Mouse (Mus musculus) embryonic fibroblast, embryonic 13.5 days (primary cell): ENCODE measurements at regions not wholly inside any gene's neighbourhood (a gene's known extent, or its start where the extent isn't known, plus 50 kb on each side); places are given as distances from the start of the nearest gene placed in this dataset.

Source experiments
- H3K27ac ChIP-seq: 2 replicates; pipeline ENCODE4 v1.5.1; 2012; ENCODE audit warnings: low read length, control low read depth, inconsistent platforms; ENCODE audit not compliant: insufficient read depth
- H3K4me1 ChIP-seq: 2 replicates; pipeline ENCODE4 v1.6.1; 2011; ENCODE audit warnings: low read length; ENCODE audit not compliant: control insufficient read depth, insufficient read depth
- H3K4me3 ChIP-seq: 2 replicates; pipeline ENCODE4 v1.5.1; 2011; ENCODE audit warnings: mild to moderate bottlenecking, control low read depth, low read length; ENCODE audit not compliant: insufficient read depth
- CTCF ChIP-seq: IDR thresholded peaks from 2 replicates; pipeline ENCODE4 v1.5.1; 2011; ENCODE audit warnings: mild to moderate bottlenecking, control low read depth, low read length, moderate library complexity, borderline replicate concordance; ENCODE audit not compliant: insufficient read depth
- POLR2A ChIP-seq: IDR thresholded peaks from 2 replicates; pipeline ENCODE4 v1.6.1; 2011; ENCODE audit warnings: low read depth, mild to moderate bottlenecking, control low read depth, low read length, moderate library complexity

DNA sequence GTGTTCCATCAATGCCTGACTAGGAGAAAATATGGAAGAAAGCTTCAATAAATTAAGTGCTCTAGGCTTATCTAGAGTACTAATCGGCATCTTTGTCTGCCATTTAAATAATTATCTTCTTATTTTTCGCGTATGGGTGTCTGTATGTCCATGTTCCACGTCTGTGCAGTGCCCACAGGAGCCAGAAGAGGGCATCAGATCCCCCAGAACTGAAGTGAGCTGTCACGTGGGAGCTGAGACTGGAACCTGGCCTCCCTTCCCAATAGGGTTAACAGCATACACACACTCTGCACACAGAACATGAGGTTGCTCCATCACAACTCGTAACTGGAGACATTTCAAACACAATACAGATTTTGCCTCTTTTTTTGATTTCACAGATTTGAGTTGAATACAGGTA, 143.4 kb upstream of the Wdfy3 start:
- no peak for TF ChIP-seq POLR2A
- TF ChIP-seq CTCF: peak; percentile 48; the same call in 1 of the 2 replicates
- H3K27ac ChIP-seq: no peak overlapping the region
- H3K4me1 ChIP-seq: no peaks in the 10 kb centered on the region
- H3K4me3 ChIP-seq: no peak overlapping the region

DNA sequence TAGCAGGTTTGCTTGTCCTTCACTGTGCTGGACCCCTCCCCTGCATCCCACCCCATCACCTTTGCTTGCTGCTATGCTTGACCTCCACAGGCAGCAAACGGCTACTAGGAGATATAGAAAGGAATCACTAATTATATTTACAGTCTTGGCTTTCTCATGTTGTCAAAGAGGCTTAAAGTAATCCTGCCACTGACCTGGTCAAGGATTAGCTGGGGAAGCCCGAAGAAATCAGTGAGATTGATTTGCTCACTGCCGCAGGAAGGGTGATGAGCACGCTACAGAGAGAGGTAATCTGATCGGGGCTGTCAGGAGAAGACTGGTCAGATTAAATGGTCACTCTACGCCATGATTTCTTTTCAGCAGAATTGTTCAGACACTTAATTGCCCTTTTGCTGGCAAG, 157.4 kb upstream of the Wdfy3 start:
- Histone ChIP-seq H3K4me3 (no peak overlapping the region), H3K27ac (no peak overlapping the region)
- TF ChIP-seq CTCF (no peak), POLR2A (no peak)

DNA sequence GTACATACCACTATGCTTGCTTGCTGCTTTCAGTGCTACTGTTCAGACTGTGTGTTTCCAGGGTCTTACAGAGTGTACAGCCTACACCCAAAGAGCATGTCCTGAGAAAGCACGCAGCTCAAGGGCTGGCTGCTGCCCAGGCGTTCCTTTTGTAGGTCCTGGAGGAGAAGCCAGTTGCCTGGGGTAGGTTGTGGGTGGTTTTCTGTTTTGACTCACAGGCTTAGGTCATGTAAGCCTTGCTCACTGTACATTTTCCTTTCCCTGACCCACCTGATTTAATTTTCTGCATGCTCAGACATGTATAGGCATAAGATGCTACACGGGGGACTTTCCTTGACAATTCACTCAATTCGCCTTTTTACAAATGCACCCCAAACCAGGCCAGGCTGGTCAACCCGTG, 172.9 kb upstream of the Wdfy3 start:
- no peak overlapping the region for H3K4me3 ChIP-seq
- no peak for TF ChIP-seq CTCF
- no peak for TF ChIP-seq POLR2A

More for the DNA sequence above, 157.4 kb upstream of the Wdfy3 start:
- H3K4me1 ChIP-seq: no peaks in the 10 kb centered on the region

DNA sequence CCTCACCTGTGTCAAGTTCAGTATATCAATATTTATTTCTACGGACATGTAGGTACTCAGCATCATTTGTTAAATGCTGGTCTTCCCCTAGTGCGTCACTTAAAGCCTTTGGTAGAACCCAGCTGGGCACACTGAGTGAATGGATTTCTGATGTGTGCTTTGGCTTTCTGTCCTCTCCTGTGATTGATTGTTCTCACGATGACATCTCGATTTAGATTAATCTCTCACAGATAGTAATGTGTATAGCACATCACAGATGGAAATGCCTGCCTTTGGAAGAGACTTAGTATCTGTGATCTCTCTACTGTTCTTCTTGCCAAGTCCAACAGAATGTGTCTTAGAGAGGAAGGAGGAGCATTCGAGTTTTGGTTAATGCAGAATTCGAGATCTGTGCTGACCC, 175.0 kb upstream of the Wdfy3 start:
- no peak for TF ChIP-seq CTCF
- TF ChIP-seq POLR2A: no peak

More for the DNA sequence above, 172.9 kb upstream of the Wdfy3 start:
- H3K27ac ChIP-seq: no peak overlapping the region
- H3K4me1 ChIP-seq: no peaks in the 10 kb centered on the region

DNA sequence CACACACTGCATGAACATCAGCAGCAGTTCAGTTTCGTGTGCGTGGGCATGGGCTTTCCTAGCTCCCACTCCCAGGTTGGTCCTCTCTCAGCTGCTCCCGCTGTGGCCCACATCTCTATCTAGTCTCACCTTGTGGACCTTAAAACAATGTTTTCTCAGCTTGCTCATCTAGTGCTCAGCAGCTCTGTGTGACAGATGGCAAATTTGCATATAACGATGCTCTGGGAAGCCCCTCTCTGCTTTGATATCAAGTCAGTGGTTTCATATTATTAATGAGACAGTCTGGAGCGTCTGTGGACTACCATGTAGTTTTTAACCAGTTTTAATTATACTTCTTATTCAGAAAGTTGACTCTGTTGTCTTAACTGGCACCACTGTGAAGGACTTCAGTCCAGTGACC, 179.0 kb upstream of the Wdfy3 start:
- Histone ChIP-seq H3K27ac (no peak overlapping the region), H3K4me3 (no peak overlapping the region), H3K4me1 (no peaks in the 10 kb centered on the region)
- TF ChIP-seq POLR2A (no peak), CTCF (no peak)

More for the DNA sequence above, 175.0 kb upstream of the Wdfy3 start:
- Histone ChIP-seq H3K27ac (no peak overlapping the region), H3K4me3 (no peak overlapping the region), H3K4me1 (no peaks in the 10 kb centered on the region)

DNA sequence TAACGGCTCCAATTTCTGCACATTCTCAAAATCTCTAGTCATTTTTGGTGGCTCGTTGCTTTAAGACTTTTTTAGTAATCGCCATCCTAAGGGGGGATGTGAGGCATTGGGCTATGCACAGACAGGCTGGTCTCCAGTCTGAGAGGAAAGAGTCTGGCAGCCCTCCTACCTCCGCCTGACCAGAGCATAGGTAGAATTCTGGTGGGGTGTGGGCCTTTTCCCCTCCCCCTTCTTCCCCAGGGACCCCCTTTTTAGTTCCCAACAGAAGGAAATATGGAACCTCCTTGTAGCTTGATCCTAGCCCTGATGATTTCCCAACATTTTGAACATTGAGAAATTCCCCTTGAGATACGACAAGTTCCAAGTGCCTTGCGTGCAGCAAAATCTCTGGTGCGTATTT, 181.4 kb upstream of the Wdfy3 start:
- no peaks in the 10 kb centered on the region for H3K4me1 ChIP-seq
- no peak overlapping the region for H3K4me3 ChIP-seq
- H3K27ac ChIP-seq: no peak overlapping the region
- TF ChIP-seq CTCF (no peak), POLR2A (no peak)

DNA sequence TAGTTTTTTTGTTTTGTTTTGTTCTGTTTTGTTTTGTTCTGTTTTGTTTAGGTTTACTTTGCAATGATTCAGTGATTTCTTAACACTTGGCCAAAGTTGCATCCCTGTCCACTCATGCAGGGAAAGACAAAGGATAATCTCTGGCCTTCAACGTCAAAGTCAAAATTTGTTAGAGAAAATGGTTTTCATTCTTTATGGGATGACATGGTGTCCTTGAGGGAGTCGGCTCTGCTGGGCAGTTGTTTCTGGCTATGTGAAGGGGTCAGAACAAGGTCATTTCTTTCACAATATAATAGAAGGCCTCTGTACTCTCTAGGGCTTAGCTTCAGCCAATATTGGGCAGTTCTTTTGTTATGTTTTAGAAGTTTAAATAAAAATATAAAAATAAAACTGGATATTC, 184.1 kb upstream of the Wdfy3 start:
- H3K4me1 ChIP-seq: no peaks in the 10 kb centered on the region
- H3K27ac ChIP-seq: no peak overlapping the region
- TF ChIP-seq POLR2A (no peak), CTCF (no peak)
- H3K4me3 ChIP-seq: no peak overlapping the region

DNA sequence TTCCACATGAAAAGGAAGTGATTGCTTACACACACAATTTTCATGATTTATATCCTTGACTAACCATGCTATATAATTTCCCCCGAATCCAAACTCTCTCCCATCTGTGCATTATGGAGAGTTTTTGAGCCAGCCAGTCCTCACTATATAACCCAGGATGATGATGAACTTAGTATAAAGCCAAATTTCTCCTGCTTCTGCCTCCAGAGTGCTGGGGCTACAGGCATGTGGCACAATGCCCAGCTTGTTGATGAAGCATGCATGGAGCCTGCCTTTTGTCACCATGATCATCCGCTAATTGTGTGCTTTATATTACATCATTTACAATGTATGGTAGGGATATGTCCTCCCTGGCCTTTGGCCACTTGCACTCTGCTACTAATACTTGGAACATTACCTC, 187.4 kb upstream of the Wdfy3 start:
- Histone ChIP-seq H3K4me1 (no peaks in the 10 kb centered on the region), H3K4me3 (no peak overlapping the region), H3K27ac (no peak overlapping the region)
- TF ChIP-seq CTCF: no peak

DNA sequence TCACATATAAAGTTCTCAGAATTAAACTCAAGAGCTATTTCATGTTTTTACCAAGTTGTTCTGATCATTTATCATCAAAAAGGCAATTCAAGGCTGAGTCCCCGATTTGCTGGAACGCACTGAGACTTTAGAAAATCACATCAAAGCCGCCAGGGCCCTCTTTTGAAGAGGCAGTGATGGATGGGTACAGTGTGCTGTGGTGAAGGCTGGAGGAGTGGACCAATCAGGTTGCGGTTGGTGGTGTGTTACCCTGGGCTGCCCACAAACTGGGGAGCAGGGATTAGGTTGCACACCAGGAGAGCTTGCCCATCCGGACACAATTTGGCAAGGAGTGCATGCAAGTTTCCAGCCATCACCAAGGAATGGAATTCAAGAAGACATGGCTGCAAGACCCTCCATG, 191.9 kb upstream of the Wdfy3 start:
- no peaks in the 10 kb centered on the region for H3K4me1 ChIP-seq
- H3K27ac ChIP-seq: no peak overlapping the region
- H3K4me3 ChIP-seq: no peak overlapping the region
- no peak for TF ChIP-seq POLR2A
- no peak for TF ChIP-seq CTCF

DNA sequence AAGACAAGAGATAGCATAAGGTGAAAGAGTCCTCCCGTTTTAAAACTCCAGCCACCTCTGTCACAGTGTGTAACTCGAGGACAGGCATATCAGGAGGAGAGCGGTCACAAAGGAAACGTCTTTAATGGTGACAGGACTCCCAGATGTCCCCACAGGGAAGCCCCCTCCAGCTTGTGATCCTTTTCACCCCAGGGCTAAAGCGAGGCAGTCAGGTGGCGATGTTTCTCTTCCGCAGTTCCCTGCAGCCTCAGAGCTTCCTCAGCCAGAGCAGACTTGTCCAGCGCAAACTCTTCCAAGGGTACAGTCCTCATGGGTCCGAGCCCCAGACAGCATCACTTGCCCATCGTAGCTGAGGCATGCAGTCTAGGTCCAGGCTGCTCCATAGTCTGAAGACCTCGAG, 196.7 kb upstream of the Wdfy3 start:
- Histone ChIP-seq H3K27ac (no peak overlapping the region), H3K4me1 (no peaks in the 10 kb centered on the region), H3K4me3 (no peak overlapping the region)
- TF ChIP-seq POLR2A (no peak), CTCF (no peak)

DNA sequence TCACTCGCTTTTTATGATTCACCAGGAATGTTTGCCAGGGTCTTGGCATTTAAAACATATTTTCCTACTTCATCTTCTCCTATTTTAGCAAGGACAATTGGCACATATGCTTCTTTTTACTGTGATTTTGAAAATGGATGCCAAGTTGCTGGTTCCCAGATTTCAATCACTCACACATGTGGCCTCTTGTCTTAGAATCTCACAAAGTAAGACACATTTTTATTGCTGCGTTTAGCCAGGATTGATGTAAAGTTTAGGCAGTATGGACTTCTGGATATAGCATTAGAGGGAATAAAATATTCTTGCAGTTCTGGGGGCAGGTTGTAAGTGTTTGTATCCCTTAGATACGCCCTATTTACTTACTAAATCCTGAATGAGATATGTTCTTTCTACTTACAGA, 197.4 kb upstream of the Wdfy3 start:
- H3K27ac ChIP-seq: no peak overlapping the region
- no peaks in the 10 kb centered on the region for H3K4me1 ChIP-seq
- H3K4me3 ChIP-seq: no peak overlapping the region
- TF ChIP-seq POLR2A (no peak), CTCF (no peak)

DNA sequence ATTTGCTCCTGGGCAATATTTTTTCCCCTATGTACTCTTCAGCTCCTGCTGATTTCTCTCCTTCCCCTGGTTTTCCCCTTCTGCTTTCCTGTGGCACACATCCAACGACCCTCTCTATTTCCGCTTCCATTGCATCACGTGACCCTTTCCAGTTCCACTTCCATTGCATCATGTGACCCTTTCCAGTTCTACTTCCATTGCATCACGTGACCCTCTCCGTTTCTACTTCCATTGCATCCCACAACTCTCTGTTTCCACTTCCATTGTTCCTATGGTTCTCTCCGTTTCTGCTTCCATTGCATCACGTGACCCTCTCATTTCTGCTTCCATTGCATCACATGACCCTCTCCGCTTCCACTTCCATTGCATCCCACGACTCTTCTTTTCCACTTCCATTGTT, 199.5 kb upstream of the Wdfy3 start:
- Histone ChIP-seq H3K27ac (no peak overlapping the region), H3K4me1 (no peaks in the 10 kb centered on the region), H3K4me3 (no peak overlapping the region)
- TF ChIP-seq POLR2A: no peak
